Mouse (Mus musculus) myocyte (in vitro differentiated cells): ENCODE measurements at regions not wholly inside any gene's neighbourhood (a gene's known extent, or its start where the extent isn't known, plus 50 kb on each side); places are given as distances from the start of the nearest gene placed in this dataset.

Experiments used
- H3K27me3 ChIP-seq: one replicate; pipeline ENCODE4 v1.6.1; 2011; ENCODE audit not compliant: control insufficient read depth, insufficient read depth, insufficient read length
- H3K36me3 ChIP-seq: one replicate; pipeline ENCODE4 v1.6.1; 2011; ENCODE audit not compliant: control insufficient read depth, insufficient read depth
- H3K4me2 ChIP-seq: one replicate; pipeline ENCODE4 v1.6.1; 2011; ENCODE audit warnings: low read depth, control low read depth
- H3K4me3 ChIP-seq: one replicate; pipeline ENCODE4 v1.5.1; 2011; ENCODE audit warnings: mild to moderate bottlenecking, control low read depth, moderate library complexity
- H3K79me2 ChIP-seq: one replicate; pipeline ENCODE4 v1.6.1; 2011; ENCODE audit not compliant: control insufficient read depth, insufficient read depth
- H3ac ChIP-seq: one replicate; pipeline ENCODE4 v1.6.1; 2011; ENCODE audit not compliant: control insufficient read depth, insufficient read length
- CEBPB ChIP-seq: IDR thresholded peaks from 2 replicates; pipeline ENCODE4 v1.6.1; 2011; ENCODE audit warnings: mild to moderate bottlenecking, moderate library complexity; ENCODE audit not compliant: poor library complexity, insufficient read depth, severe bottlenecking
- E2F4 ChIP-seq: IDR thresholded peaks from one replicate; pipeline ENCODE4 v1.6.1; 2011; ENCODE audit warnings: mild to moderate bottlenecking, control low read depth, moderate library complexity; ENCODE audit not compliant: insufficient read depth
- MAX ChIP-seq: IDR thresholded peaks from one replicate; pipeline ENCODE4 v1.6.1; 2011; ENCODE audit warnings: low read depth, mild to moderate bottlenecking, control low read depth
- MYOD1 ChIP-seq, 3 experiments: IDR thresholded peaks; one replicate each; pipeline ENCODE4 v1.6.1; 2011; ENCODE audit warnings: control low read depth in 2 of 3, low read depth in 2 of 3, mild to moderate bottlenecking in 2 of 3, moderate library complexity in 1 of 3; ENCODE audit not compliant: insufficient read length in 2 of 3, control insufficient read depth in 1 of 3
- MYOG ChIP-seq, 3 experiments: IDR thresholded peaks; one replicate each; pipeline ENCODE4 v1.6.1; 2011; ENCODE audit warnings: control low read depth in 2 of 3, low read depth in 2 of 3, mild to moderate bottlenecking in 2 of 3; ENCODE audit not compliant: insufficient read length in 2 of 3, control insufficient read depth in 1 of 3, insufficient read depth in 1 of 3
- POLR2A ChIP-seq: IDR thresholded peaks from one replicate; pipeline ENCODE4 v1.6.1; 2011; ENCODE audit warnings: low read depth, mild to moderate bottlenecking, control low read depth, moderate library complexity; ENCODE audit not compliant: insufficient read length
- POLR2AphosphoS2 ChIP-seq: IDR thresholded peaks from one replicate; pipeline ENCODE4 v1.6.1; 2011; ENCODE audit warnings: low read depth, control low read depth; ENCODE audit not compliant: insufficient read length
- REST ChIP-seq: IDR thresholded peaks from one replicate; pipeline ENCODE4 v1.6.1; 2011; ENCODE audit warnings: mild to moderate bottlenecking, control low read depth, moderate library complexity; ENCODE audit not compliant: insufficient read depth, insufficient read length
- SRF ChIP-seq: IDR thresholded peaks from one replicate; pipeline ENCODE4 v1.6.1; 2011; ENCODE audit warnings: low read depth; ENCODE audit not compliant: control insufficient read depth, insufficient read length
- TCF12 ChIP-seq: IDR thresholded peaks from one replicate; pipeline ENCODE4 v1.6.1; 2011; ENCODE audit warnings: mild to moderate bottlenecking, control low read depth; ENCODE audit not compliant: poor library complexity, insufficient read depth, severe bottlenecking
- TCF3 ChIP-seq: IDR thresholded peaks from one replicate; pipeline ENCODE4 v1.6.1; 2011; ENCODE audit warnings: low read depth, control low read depth; ENCODE audit not compliant: insufficient read length
- USF1 ChIP-seq: IDR thresholded peaks from one replicate; pipeline ENCODE4 v1.6.1; 2011; ENCODE audit warnings: low read depth, mild to moderate bottlenecking, control low read depth, moderate library complexity

DNA sequence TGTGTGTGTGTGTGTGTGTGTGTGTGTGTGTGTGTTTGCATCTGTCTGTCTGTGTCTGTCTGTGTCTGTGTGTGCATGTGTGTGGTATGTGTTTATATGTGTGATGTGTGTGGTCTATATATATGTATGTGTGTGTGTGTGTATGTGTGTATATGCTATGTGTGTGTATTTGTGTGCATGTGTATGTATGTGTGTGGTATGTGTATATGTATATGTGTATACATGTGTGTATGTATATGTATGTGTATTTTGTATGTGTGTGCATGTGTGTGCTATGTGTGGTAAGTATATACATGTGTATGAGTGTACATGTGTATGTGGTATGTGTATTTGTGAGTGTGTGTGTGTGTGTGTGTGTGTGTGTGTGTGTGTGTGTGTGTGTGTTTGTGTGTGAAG, 820.2 kb upstream of the Tenm4 start:
- Histone ChIP-seq H3K36me3 (no peaks in the 10 kb centered on the region), H3ac (no peak overlapping the region), H3K27me3 (no peaks in the 10 kb centered on the region), H3K79me2 (no peaks in the 10 kb centered on the region), H3K4me2 (no peak overlapping the region), H3K4me3 (no peak overlapping the region)
- no peak for TF ChIP-seq MYOG (IDR thresholded peaks at IDR 0.05; ENCODE audit: control insufficient read depth in 1 of 3, insufficient read depth in 1 of 3, insufficient read length in 2 of 3, low read depth in 2 of 3)
- TF ChIP-seq POLR2A, result no peak

DNA sequence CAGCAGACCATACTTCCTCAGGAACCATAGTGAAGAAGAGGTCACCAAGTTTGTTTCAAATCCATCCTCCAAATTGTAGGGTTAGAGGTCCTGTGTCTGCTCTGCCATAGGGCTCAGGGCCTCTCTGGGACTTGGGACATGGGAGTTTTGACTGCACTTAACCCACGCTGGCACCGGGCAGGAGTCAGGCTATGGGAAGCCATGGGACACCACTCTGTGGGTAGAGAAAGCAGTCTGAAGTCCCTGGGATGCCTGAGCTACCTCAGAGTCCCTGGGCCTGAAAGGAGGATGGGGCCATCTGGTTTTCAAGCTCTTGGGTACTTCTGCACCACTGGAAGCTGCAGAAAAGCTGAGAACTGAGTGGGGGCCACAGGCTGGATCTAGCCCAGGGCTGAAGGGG, 819.7 kb upstream of the Tenm4 start:
- TF ChIP-seq MYOD1 (IDR thresholded peaks at IDR 0.05; ENCODE audit: control insufficient read depth in 1 of 3, insufficient read length in 2 of 3, low read depth in 2 of 3) (no peak), SRF (no peak), MYOG (IDR thresholded peaks at IDR 0.05; ENCODE audit: control insufficient read depth in 1 of 3, insufficient read depth in 1 of 3, insufficient read length in 2 of 3, low read depth in 2 of 3) (no peak), TCF12 (no peak), MAX (no peak), POLR2A (no peak), REST (no peak), POLR2AphosphoS2 (no peak), USF1 (no peak), CEBPB (no peak), E2F4 (no peak), TCF3 (no peak)
- H3K36me3 ChIP-seq, result no peaks in the 10 kb centered on the region
- no peak overlapping the region for H3K4me2 ChIP-seq
- H3K79me2 ChIP-seq, result no peaks in the 10 kb centered on the region
- H3K4me3 ChIP-seq, result no peak overlapping the region
- no peak overlapping the region for H3ac ChIP-seq
- H3K27me3 ChIP-seq, result no peaks in the 10 kb centered on the region

DNA sequence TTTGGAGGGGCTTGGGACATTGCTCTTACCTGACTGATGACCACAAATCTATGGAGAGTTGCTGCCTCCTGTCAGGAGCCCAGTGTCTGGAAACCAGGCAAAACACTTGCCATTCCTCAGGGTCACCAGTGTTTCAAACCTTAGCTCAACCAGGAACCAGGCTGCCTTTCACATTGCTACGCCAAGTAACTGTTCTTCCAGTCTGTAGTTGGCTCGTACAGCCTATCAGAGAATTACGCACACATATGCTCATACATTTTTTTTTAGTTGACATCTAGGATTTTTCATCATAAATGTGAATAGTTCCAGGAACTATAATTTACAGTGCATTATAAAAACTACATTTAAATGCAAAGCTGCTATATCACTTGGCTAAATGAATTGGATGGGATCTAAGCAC, 818.9 kb upstream of the Tenm4 start:
- H3K79me2 ChIP-seq, result no peaks in the 10 kb centered on the region
- H3K4me3 ChIP-seq, result no peak overlapping the region
- no peak overlapping the region for H3K4me2 ChIP-seq
- H3K27me3 ChIP-seq, result no peaks in the 10 kb centered on the region
- no peaks in the 10 kb centered on the region for H3K36me3 ChIP-seq
- no peak for TF ChIP-seq TCF12
- TF ChIP-seq MYOD1 (IDR thresholded peaks at IDR 0.05; ENCODE audit: control insufficient read depth in 1 of 3, insufficient read length in 2 of 3, low read depth in 2 of 3), result no peak
- TF ChIP-seq MAX, result no peak
- TF ChIP-seq REST, result no peak
- no peak for TF ChIP-seq E2F4
- TF ChIP-seq USF1, result no peak
- TF ChIP-seq SRF, result no peak
- no peak for TF ChIP-seq CEBPB
- TF ChIP-seq TCF3, result no peak
- TF ChIP-seq MYOG (IDR thresholded peaks at IDR 0.05; ENCODE audit: control insufficient read depth in 1 of 3, insufficient read depth in 1 of 3, insufficient read length in 2 of 3, low read depth in 2 of 3), result no peak
- no peak for TF ChIP-seq POLR2AphosphoS2
- TF ChIP-seq POLR2A, result no peak
- no peak overlapping the region for H3ac ChIP-seq

DNA sequence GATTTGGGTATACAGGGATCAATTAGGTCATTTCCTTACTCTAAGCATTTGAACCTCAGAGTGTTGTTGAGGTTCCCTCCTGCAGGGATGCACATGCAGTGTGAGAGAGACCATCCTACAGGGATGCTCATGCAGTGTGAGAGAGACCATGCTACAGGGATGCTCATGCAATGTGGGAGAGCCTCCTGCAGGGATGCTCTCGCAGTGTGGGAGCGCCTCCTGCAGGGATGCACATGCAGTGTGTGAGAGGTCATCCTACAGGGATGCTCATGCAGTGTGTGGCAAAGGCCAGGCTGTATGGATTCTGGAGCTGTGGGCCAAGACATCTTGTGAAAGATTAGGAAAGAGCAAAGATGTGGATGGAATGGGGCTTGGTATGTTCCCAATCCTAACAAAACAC, 816.1 kb upstream of the Tenm4 start:
- Histone ChIP-seq H3K4me2 (no peak overlapping the region), H3K4me3 (no peak overlapping the region), H3K27me3 (no peaks in the 10 kb centered on the region), H3K79me2 (no peaks in the 10 kb centered on the region), H3K36me3 (no peaks in the 10 kb centered on the region), H3ac (no peak overlapping the region)
- TF ChIP-seq POLR2A (no peak), MYOG (IDR thresholded peaks at IDR 0.05; ENCODE audit: control insufficient read depth in 1 of 3, insufficient read depth in 1 of 3, insufficient read length in 2 of 3, low read depth in 2 of 3) (no peak), TCF12 (no peak), E2F4 (no peak), MAX (no peak), SRF (no peak), MYOD1 (IDR thresholded peaks at IDR 0.05; ENCODE audit: control insufficient read depth in 1 of 3, insufficient read length in 2 of 3, low read depth in 2 of 3) (no peak), TCF3 (no peak), USF1 (no peak)

DNA sequence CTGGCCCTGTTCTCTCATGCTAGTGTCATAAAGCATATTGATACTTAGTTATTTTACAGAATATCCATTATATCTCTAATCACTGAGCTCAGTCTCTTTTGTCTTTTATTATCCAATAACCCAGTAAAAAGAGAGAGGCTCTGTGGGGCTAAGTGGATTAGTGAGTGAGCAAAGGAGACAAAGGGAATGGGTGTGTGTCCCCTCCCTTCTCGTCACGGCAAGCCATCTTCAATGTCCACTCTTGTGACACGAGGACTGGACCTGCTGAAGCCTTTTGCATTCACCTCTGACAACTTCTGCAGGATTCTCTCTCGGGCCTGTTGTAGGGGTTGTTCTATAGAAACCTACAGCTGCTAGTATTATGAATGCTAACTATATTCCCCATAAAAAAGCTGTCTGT, 812.3 kb upstream of the Tenm4 start:
- Histone ChIP-seq H3K4me2 (no peak overlapping the region), H3K36me3 (no peaks in the 10 kb centered on the region), H3K79me2 (no peaks in the 10 kb centered on the region), H3ac (no peak overlapping the region), H3K27me3 (no peaks in the 10 kb centered on the region), H3K4me3 (no peak overlapping the region)
- TF ChIP-seq TCF3, result no peak
- TF ChIP-seq MYOD1 (IDR thresholded peaks at IDR 0.05; ENCODE audit: control insufficient read depth in 1 of 3, insufficient read length in 2 of 3, low read depth in 2 of 3), result no peak
- no peak for TF ChIP-seq POLR2A
- TF ChIP-seq REST, result no peak
- TF ChIP-seq TCF12, result no peak
- TF ChIP-seq USF1, result no peak
- no peak for TF ChIP-seq POLR2AphosphoS2
- TF ChIP-seq CEBPB, result no peak
- no peak for TF ChIP-seq MYOG (IDR thresholded peaks at IDR 0.05; ENCODE audit: control insufficient read depth in 1 of 3, insufficient read depth in 1 of 3, insufficient read length in 2 of 3, low read depth in 2 of 3)
- TF ChIP-seq SRF, result no peak
- TF ChIP-seq MAX, result no peak
- no peak for TF ChIP-seq E2F4
